Mouse (Mus musculus) testis, postnatal 10 days (tissue): ENCODE data around the gene Vtn.
A peak's percentile ranks its signal among the peaks of the same experiment; 100 is the strongest.
"Not testable (repeated sequence)": the region's sequence is repeated elsewhere in the genome, so short reads cannot be mapped to it uniquely, and the experiment has no call there.

Experiments used
- DNase-seq: peaks from one replicate; pipeline ENCODE4 v3.0.0; 2021; ENCODE audit warnings: low spot score

Vtn gene

GRCm38 (mm10) chr11:78497544-78498522 is 1.1 kb upstream of the Vtn start, which contains the start of gene Sarm1:
Gene Sarm1 (minus strand): TSS chr11:78497754.
- DNase-seq: peak; percentile 95

GRCm38 (mm10) chr11:78499543-78499942 is 652 bp downstream of the Vtn start:
- DNase-seq: no peak

GRCm38 (mm10) chr11:78500623-78501202 is 1.8 kb downstream of the Vtn start:
- DNase-seq: no peak

- DNase-seq: no peak
Observed at GRCm38 (mm10) chr11:78501529-78501928, 2.6 kb downstream of the Vtn start.

- DNase-seq: no peak
Observed at GRCm38 (mm10) chr11:78502909-78503650, 4.2 kb downstream of the Vtn start, which contains the start of gene Sebox. Gene Sebox (plus strand): TSS chr11:78503447.

GRCm38 (mm10) chr11:78505430-78505829 is 6.5 kb downstream of the Vtn start:
- DNase-seq: no peak

GRCm38 (mm10) chr11:78509148-78509547 is 10.3 kb downstream of the Vtn start:
- DNase-seq: no peak

GRCm38 (mm10) chr11:78512025-78512957 is 13.4 kb downstream of the Vtn start, which contains the start of the genes Tmem199 and Poldip2:
Gene Tmem199 (minus strand): TSS chr11:78512172.
Gene Poldip2 (plus strand): TSS chr11:78512193.
- DNase-seq: peak; percentile 95

GRCm38 (mm10) chr11:78513106-78513790 is 14.4 kb downstream of the Vtn start:
- no peak for DNase-seq

GRCm38 (mm10) chr11:78515549-78516325 is 16.8 kb downstream of the Vtn start:
- no peak for DNase-seq

DNA sequence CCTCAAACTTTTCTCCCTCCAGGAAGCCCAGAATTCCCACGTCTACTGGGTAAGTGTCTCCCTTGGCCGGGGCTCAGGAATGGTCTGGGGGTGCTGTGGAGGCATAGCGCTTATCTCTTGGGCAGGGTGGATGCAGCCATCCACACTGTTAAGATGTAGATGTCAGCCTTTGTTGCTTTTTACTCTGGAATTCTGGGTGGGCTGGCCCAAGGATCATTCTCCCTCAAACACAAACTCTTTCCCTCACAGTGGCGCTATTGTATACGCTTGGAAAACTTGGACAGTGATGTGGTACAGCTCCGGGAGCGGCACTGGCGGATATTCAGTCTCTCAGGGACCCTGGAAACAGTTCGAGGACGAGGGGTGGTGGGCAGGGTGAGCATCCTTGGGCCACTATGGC is 20.0 kb downstream of the Vtn start:
- peak; percentile 34 for DNase-seq

DNA sequence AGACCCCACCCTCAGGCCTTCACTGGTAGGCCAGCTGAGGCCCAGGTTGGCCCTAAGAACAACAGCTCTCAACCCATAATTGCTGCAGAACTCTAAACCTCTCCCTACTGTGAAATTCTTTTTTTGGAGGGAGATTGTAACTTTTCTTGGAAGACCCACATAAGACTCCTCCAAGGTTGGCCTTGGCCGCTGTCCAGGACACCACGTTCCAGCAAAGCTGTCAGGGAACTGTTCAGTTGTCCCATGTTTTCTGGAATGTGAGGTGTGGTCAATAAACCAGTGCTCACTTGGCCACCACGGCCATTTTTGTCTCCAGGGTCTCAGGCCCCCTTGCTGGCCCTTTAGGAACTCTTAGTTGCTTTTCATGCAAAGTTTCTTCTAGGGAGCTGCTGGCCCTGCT is 23.0 kb downstream of the Vtn start:
- peak; percentile 81 for DNase-seq

DNA sequence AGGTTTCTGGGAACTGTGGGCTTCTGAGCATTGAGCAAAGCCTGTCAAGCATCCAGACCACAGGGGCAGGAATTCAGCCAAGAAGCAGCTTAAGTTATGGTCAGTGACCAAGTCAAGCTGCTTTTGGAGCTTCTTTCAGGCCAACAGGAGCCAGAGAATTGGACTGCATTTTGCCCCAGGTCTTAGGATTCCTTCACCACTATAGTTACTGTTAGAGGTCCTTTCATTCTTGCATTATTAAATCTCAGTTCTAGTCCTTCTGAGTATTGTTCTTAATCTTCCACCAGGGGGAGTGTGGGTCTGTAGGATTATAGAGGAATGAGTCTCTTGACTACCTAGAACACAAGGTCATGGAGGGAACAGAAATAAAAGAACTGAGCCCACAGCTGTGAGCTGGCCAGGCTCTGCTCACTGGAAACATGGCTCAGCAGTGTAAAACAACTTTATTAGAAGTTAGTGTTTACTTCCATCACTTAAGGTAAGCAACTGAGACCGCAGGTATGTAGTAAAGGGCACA is 23.6 kb downstream of the Vtn start:
- DNase-seq: no peak

DNA sequence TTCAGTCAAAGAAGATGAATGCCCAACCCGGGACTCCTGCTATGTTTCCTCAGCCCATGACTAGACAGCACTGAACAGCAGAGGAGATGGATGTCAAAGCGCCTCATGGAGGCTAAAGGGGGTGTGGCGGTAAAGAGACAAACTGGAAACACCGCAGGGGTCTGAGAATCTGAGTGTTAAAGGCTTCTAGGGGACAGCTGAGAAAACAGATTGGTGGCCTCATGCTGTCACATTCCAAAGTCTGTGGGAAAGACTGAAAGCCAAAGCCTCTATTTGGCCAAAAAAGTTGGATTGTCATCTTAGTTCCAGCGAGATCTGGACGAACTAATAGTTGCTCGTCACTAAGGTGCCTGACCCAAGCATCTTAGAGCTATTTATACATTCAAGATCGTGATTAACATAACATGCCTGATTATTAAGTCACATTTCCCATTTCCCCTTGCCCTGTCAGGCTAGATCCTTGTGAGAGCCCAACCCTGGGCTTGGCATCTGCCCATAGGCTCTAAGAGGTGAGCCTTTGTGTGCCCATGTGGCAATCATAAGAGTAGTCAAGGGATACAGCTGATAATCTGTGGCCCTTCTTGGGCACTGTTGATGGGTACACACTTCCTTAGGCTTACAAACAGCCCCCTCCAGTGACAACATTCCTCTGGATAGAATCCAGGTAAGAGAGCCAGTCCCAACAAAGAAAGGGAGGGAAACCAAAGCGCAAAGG is 24.5 kb downstream of the Vtn start:
- no peak for DNase-seq

DNA sequence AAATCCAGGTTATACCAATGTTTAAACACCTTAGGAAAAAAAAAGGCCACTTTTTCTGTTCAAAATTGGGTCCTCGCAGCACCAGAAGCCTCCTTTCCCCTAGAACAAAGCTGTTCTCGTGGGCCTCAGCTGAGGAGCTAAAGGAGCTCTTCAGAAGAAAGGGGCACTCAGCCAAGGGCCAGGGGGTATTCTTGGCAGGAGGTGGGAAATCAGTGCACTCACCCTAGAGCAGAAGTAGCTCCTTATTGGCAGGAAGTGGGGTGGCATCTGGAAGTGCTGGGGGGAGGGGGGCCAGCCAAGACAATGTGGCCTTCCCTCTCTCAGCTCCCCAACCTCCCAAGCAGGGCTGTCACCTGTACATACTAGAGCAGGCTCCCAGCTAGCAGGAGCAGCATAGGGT is 25.9 kb downstream of the Vtn start:
- DNase-seq: no peak

- DNase-seq: no peak
Observed at GRCm38 (mm10) chr11:78528714-78529113, 29.8 kb downstream of the Vtn start.

DNA sequence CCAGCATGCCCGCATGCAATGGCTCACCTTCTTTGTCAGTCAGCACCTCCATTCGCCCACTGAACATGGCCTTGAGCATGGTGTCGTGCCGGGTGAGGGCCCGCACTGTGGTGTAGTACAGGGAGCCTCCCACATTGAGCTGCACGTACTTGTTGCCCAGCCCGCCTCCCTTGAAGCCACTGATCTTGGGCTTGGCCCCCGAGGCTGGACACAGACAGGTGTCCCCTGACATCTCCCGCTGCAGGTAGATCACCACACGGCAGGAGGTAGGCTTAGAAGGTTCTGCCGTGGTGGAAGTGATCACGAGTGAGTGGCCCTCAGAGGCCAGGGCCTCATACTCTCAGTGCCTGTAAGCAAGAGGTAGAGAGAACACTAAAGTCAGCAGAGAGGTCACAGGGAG is 31.1 kb downstream of the Vtn start:
- peak; percentile 40 for DNase-seq

- DNase-seq: peak; percentile 39
Observed at GRCm38 (mm10) chr11:78531046-78531445, 32.2 kb downstream of the Vtn start.

DNA sequence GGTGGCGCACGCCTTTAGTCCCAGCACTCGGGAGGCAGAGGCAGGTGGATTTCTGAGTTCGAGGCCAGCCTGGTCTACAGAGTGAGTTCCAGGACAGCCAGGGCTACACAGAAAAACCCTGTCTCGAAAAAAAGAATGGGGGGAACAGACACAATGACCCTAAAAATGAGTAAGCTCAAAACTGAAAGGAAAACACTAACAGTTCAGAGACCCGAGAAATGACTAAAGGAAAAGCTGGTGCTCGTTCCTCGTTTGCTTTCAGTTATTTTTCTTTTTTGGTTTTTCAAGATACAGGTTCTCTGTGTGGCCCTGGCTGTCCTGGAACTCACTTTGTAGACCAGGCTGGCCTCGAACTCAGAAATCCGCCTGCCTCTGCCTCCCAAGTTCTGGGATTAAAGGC is 32.6 kb downstream of the Vtn start:
- DNase-seq: not testable (repeated sequence)
